Mouse (Mus musculus) intestine, embryonic 14.5 days (tissue): ENCODE data around the gene 1700088E04Rik. TPM values are rescaled to one million over a fixed set of nuclear protein-coding genes. Genes with fewer than 3 reads are reported as not detected.

Experiments
- ATAC-seq: fragments of 200-750 bp; cut with Nextera tagmentation; replicated peaks from 2 replicates; pipeline ENCODE4 v1.8.0; 2017; ENCODE audit warnings: low read depth, moderate number of reproducible peaks, moderate TSS enrichment, moderate library complexity; ENCODE audit not compliant: low FRiP score, low TSS enrichment
- DNase-seq: peaks from one replicate; pipeline ENCODE4 v3.0.0-alpha.2; 2018; ENCODE audit warnings: low spot score
- H3K27ac ChIP-seq: fragments of 300-500 bp; sonication (generic); 2 replicates; pipeline ENCODE4 v1.5.1; 2014; ENCODE audit warnings: low read depth, mild to moderate bottlenecking, control low read depth
- H3K27me3 ChIP-seq: fragments of 300-500 bp; sonication (generic); replicated peaks from 2 replicates; pipeline ENCODE4 v1.6.1; 2014; ENCODE audit warnings: low read length, control low read depth; ENCODE audit not compliant: control insufficient read depth, insufficient read depth
- H3K36me3 ChIP-seq: fragments of 300-500 bp; sonication (generic); 2 replicates; pipeline ENCODE4 v1.6.1; 2014; ENCODE audit warnings: low read length, control low read depth; ENCODE audit not compliant: control insufficient read depth, insufficient read depth
- H3K4me1 ChIP-seq: fragments of 300-500 bp; sonication (generic); replicated peaks from 2 replicates; pipeline ENCODE4 v1.6.1; 2014; ENCODE audit warnings: low read length, control low read depth, mixed read lengths; ENCODE audit not compliant: control insufficient read depth, insufficient read depth
- H3K4me2 ChIP-seq: fragments of 300-500 bp; sonication (generic); 2 replicates; pipeline ENCODE4 v1.6.1; 2014; ENCODE audit warnings: low read length
- H3K4me3 ChIP-seq: fragments of 300-500 bp; sonication (generic); 2 replicates; pipeline ENCODE4 v1.5.1; 2014; ENCODE audit warnings: low read depth, low read length, control low read depth, mixed read lengths
- H3K9ac ChIP-seq: fragments of 300-500 bp; sonication (generic); 2 replicates; pipeline ENCODE4 v1.6.1; 2014; ENCODE audit warnings: mild to moderate bottlenecking, low read length
- H3K9me3 ChIP-seq: fragments of 300-500 bp; sonication (generic); 2 replicates; pipeline ENCODE4 v1.6.1; 2016; ENCODE audit warnings: low read length, control low read depth; ENCODE audit not compliant: control insufficient read depth
- WGBS: fragments of 180-500 bp; shearing (Covaris S2); extraction: QIAGEN DNeasy Blood & Tissue Kit; methylation state at CpG from one replicate; pipeline ENCODE4 v1.1.7; 2014; 5-methylcytosine and 5-hydroxymethylcytosine counted together
- polyA plus RNA-seq: library from polyadenylated mRNA; unstranded; fragments of >200 nt; fragmentation: Nextera tagmentation; extraction: Ambion mirVana; gene quantifications from 2 replicates; pipeline ENCODE4 v1.2.1, GENCODE M21; 2014

Gene 1700088E04Rik
- polyA plus RNA-seq, 1 experiment from 2014 or later = 7.4 TPM

GRCm38 (mm10) chr15:79101531-79101930 lies 39.5 kb downstream of the 1700088E04Rik start:
- Histone ChIP-seq H3K4me1 (peaks cover 18% of the 10 kb centered on the region), H3K9ac (no peak overlapping the region), H3K27ac (no peak overlapping the region), H3K4me2 (no peak overlapping the region), H3K27me3 (no peaks in the 10 kb centered on the region), H3K4me3 (no peak overlapping the region), H3K9me3 (no peaks in the 10 kb centered on the region), H3K36me3 (0 out of 2 replicates have a peak, but pooled peaks cover under 1% of the 10 kb centered on the region)
- DNase-seq (no peak), ATAC-seq (no peak)

GRCm38 (mm10) chr15:79100391-79100790 lies 40.7 kb downstream of the 1700088E04Rik start:
- Histone ChIP-seq H3K4me2 (no peak overlapping the region), H3K4me3 (no peak overlapping the region), H3K4me1 (peaks cover 19% of the 10 kb centered on the region), H3K27me3 (no peaks in the 10 kb centered on the region), H3K9me3 (no peaks in the 10 kb centered on the region), H3K36me3 (peaks cover 11% of the 10 kb centered on the region), H3K27ac (no peak overlapping the region), H3K9ac (no peak overlapping the region)
- no peak for DNase-seq
- no peak for ATAC-seq
- WGBS = 72% methylated on average over 4 of the region's 4 CpGs

GRCm38 (mm10) chr15:79099456-79099855 lies 41.6 kb downstream of the 1700088E04Rik start:
- Histone ChIP-seq H3K4me1 (peaks cover 19% of the 10 kb centered on the region), H3K27me3 (no peaks in the 10 kb centered on the region), H3K9me3 (no peaks in the 10 kb centered on the region), H3K4me3 (no peak overlapping the region), H3K27ac (peak overlapping the region; percentile 44; the same call in 1 of the 2 replicates), H3K4me2 (no peak overlapping the region), H3K36me3 (peaks cover 18% of the 10 kb centered on the region), H3K9ac (no peak overlapping the region)
- ATAC-seq (no peak), DNase-seq (no peak)
- 73% methylated on average over 4 of the region's 4 CpGs for WGBS

- Histone ChIP-seq H3K27ac (peak overlapping the region; percentile 44; the same call in 1 of the 2 replicates), H3K4me1 (peaks cover 21% of the 10 kb centered on the region), H3K9me3 (no peaks in the 10 kb centered on the region), H3K27me3 (no peaks in the 10 kb centered on the region), H3K9ac (no peak overlapping the region), H3K4me3 (no peak overlapping the region), H3K4me2 (no peak overlapping the region), H3K36me3 (peaks cover 24% of the 10 kb centered on the region)
- ATAC-seq (no peak), DNase-seq (no peak)
- 52% methylated on average over 7 of the region's 7 CpGs for WGBS
Measured at GRCm38 (mm10) chr15:79098868-79099267, 42.2 kb downstream of the 1700088E04Rik start.

- Histone ChIP-seq H3K36me3 (peaks cover 30% of the 10 kb centered on the region), H3K27ac (peak overlapping the region; percentile 79), H3K4me3 (no peak overlapping the region), H3K4me1 (peaks cover 23% of the 10 kb centered on the region), H3K9ac (no peak overlapping the region), H3K4me2 (no peak overlapping the region), H3K9me3 (no peaks in the 10 kb centered on the region), H3K27me3 (no peaks in the 10 kb centered on the region)
- 60% methylated on average over 5 of the region's 5 CpGs for WGBS
- no peak for ATAC-seq
- DNase-seq = no peak
Measured at GRCm38 (mm10) chr15:79098220-79098619, 42.8 kb downstream of the 1700088E04Rik start.

GRCm38 (mm10) chr15:79097611-79098025 lies 43.4 kb downstream of the 1700088E04Rik start:
- no peak for DNase-seq
- Histone ChIP-seq H3K36me3 (peaks cover 36% of the 10 kb centered on the region), H3K27me3 (no peaks in the 10 kb centered on the region), H3K4me1 (peaks cover 24% of the 10 kb centered on the region), H3K4me2 (0 out of 2 replicates have a peak overlapping the region, but pooled peaks have one; percentile 4), H3K27ac (peak overlapping the region; percentile 79), H3K4me3 (no peak overlapping the region), H3K9ac (0 out of 2 replicates have a peak overlapping the region, but pooled peaks have one; percentile 7), H3K9me3 (no peaks in the 10 kb centered on the region)
- peak; percentile 38; the same call in 1 of the 2 replicates for ATAC-seq
- 35% methylated on average over 6 of the region's 6 CpGs for WGBS

GRCm38 (mm10) chr15:79097135-79097534 lies 43.9 kb downstream of the 1700088E04Rik start:
- Histone ChIP-seq H3K27ac (peak overlapping the region; percentile 79), H3K9ac (0 out of 2 replicates have a peak overlapping the region, but pooled peaks have one; percentile 7), H3K9me3 (no peaks in the 10 kb centered on the region), H3K4me1 (peaks cover 27% of the 10 kb centered on the region), H3K36me3 (peaks cover 41% of the 10 kb centered on the region), H3K4me2 (0 out of 2 replicates have a peak overlapping the region, but pooled peaks have one; percentile 4), H3K27me3 (no peaks in the 10 kb centered on the region), H3K4me3 (no peak overlapping the region)
- DNase-seq (no peak), ATAC-seq (no peak)
- 10% methylated on average over 2 of the region's 2 CpGs for WGBS

- Histone ChIP-seq H3K4me1 (peaks cover 27% of the 10 kb centered on the region), H3K4me2 (no peak overlapping the region), H3K27ac (peak overlapping the region; percentile 79; the same call in 1 of the 2 replicates), H3K36me3 (peaks cover 47% of the 10 kb centered on the region), H3K9ac (no peak overlapping the region), H3K9me3 (no peaks in the 10 kb centered on the region), H3K4me3 (no peak overlapping the region), H3K27me3 (no peaks in the 10 kb centered on the region)
- no peak for ATAC-seq
- DNase-seq = no peak
- WGBS = 61% methylated on average over 3 of the region's 3 CpGs
Measured at GRCm38 (mm10) chr15:79096556-79096955, 44.5 kb downstream of the 1700088E04Rik start.

GRCm38 (mm10) chr15:79095483-79095882 lies 45.6 kb downstream of the 1700088E04Rik start:
- H3K36me3 ChIP-seq = peaks cover 57% of the 10 kb centered on the region
- H3K4me2 ChIP-seq = no peak overlapping the region
- ATAC-seq (no peak), DNase-seq (no peak)
- H3K27me3 ChIP-seq = no peaks in the 10 kb centered on the region
- WGBS = 84% methylated on average over 5 of the region's 5 CpGs
- H3K9ac ChIP-seq = no peak overlapping the region
- H3K27ac ChIP-seq = no peak overlapping the region
- H3K4me3 ChIP-seq = no peak overlapping the region
- no peaks in the 10 kb centered on the region for H3K9me3 ChIP-seq
- H3K4me1 ChIP-seq = peaks cover 27% of the 10 kb centered on the region
